In the genomic region with DNA sequence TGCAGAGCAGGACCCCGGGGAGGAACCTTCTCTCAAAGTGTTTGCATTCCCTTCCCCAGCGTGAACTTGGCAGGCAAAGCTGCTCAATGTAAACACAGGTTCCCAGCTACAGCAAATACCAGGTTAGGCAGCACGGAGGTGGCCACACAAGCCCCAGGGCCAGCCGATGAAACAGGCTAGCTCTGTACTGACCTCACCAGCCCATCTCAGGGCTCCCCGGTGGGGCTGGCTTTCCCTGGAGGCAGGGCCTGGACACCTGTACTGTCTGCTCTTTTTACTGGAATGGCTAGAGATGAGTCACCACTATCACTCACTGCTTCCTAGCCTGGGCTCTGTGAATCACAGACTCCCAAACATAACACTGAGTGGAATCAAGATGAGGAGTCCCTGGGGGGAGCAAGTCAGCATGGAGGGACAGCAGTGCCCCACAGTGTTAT, we compare ENCODE assay signal across 17 mouse cellular contexts.
DNase-seq lines count a peak whose midpoint lies in the region; ATAC-seq lines count a peak whose summit lies in the region.
"Had no signal": no experiment of that assay in that cellular context is flagged by ENCODE, and none has a peak within 500 bp of the region (broad histone marks: within the 10 kb centered on the region; RNA-seq: fewer than 3 reads in every experiment).

No protein-coding gene starts in this region.

- WGBS in heart, embryonic 10.5 days: 43% methylated on average over 5 of the region's 5 CpGs
- WGBS in intestine, embryonic 16.5 days: 18% methylated on average over 5 of the region's 5 CpGs
- WGBS in stomach, embryonic 14.5 days: 15% methylated on average over 5 of the region's 5 CpGs

- ATAC-seq in intestine, embryonic 16.5 days: peak; percentile 85
- ATAC-seq in stomach, embryonic 14.5 days (ENCODE audit: insufficient number of reproducible peaks, insufficient read depth, low FRiP score, low read depth): peak; percentile 82
- ATAC-seq: midbrain, embryonic 16.5 days had no signal

- H3K9ac ChIP-seq in intestine, embryonic 16.5 days (ENCODE audit: low read depth, low read length): no peak overlapping the region
- H3K9ac ChIP-seq in stomach, embryonic 14.5 days (replicated peaks; ENCODE audit: low read depth, low read length): no peak overlapping the region
- H3K9ac ChIP-seq: forebrain, embryonic 12.5 days; neural tube, embryonic 13.5 days had no signal

- peaks cover 25% of the 10 kb centered on the region for H3K4me1 ChIP-seq in heart, embryonic 10.5 days
- peaks cover 10% of the 10 kb centered on the region; the same call in 1 of the 2 replicates for H3K4me1 ChIP-seq in intestine, embryonic 16.5 days (ENCODE audit: control insufficient read depth, insufficient read depth, low read length)
- H3K4me1 ChIP-seq in stomach, embryonic 14.5 days (ENCODE audit: control insufficient read depth, insufficient read depth, low read length): peaks cover 2% of the 10 kb centered on the region; the same call in 1 of the 2 replicates

- no peak overlapping the region for H3K4me2 ChIP-seq in intestine, embryonic 16.5 days (ENCODE audit: low read depth, low read length)
- no peak overlapping the region for H3K4me2 ChIP-seq in stomach, embryonic 14.5 days (replicated peaks; ENCODE audit: low read depth, low read length)
- H3K4me2 ChIP-seq: forebrain, embryonic 12.5 days; heart, embryonic 11.5 days; neural tube, embryonic 13.5 days had no signal

- 0 out of 2 replicates have a peak overlapping the region, but pooled peaks have one; percentile 16 for H3K27ac ChIP-seq in heart, embryonic 10.5 days
- H3K27ac ChIP-seq in intestine, embryonic 16.5 days (ENCODE audit: low read length): peak overlapping the region; percentile 62; the same call in 1 of the 2 replicates
- peak overlapping the region; percentile 59; the same call in 1 of the 2 replicates for H3K27ac ChIP-seq in stomach, embryonic 14.5 days (ENCODE audit: low read length)
- H3K27ac ChIP-seq: forebrain, embryonic 12.5 days; kidney, postnatal 0 days; neural tube, embryonic 13.5 days had no signal

- H3K9me3 ChIP-seq in heart, embryonic 10.5 days: no peaks in the 10 kb centered on the region
- H3K9me3 ChIP-seq in intestine, embryonic 16.5 days (ENCODE audit: control insufficient read depth, low read length): no peaks in the 10 kb centered on the region
- H3K9me3 ChIP-seq in stomach, embryonic 14.5 days (ENCODE audit: control insufficient read depth, low read depth, low read length): no peaks in the 10 kb centered on the region
- H3K9me3 ChIP-seq: forebrain, embryonic 12.5 days; neural tube, embryonic 13.5 days had no signal

- no peak for DNase-seq in heart, embryonic 10.5 days (ENCODE audit: low spot score)
- no peak for DNase-seq in heart, postnatal 10 days
- peak; percentile 83 to 89 for DNase-seq in lung, adult 18-20 months
- no peak for DNase-seq in ovary, adult 18-20 months (ENCODE audit: low spot score)
- no peak for DNase-seq in kidney, adult 9 months
- no peak for DNase-seq in layer of hippocampus, postnatal 36 days
- DNase-seq: cerebellum, adult 9-11 months; gastrocnemius, postnatal 10 days; retina, postnatal 1 day; thymus, postnatal 25 days had no signal

- no peaks in the 10 kb centered on the region for H3K36me3 ChIP-seq in heart, embryonic 10.5 days
- no peaks in the 10 kb centered on the region for H3K36me3 ChIP-seq in intestine, embryonic 16.5 days (ENCODE audit: control insufficient read depth, insufficient read depth, low read length)
- no peaks in the 10 kb centered on the region for H3K36me3 ChIP-seq in stomach, embryonic 14.5 days (ENCODE audit: control insufficient read depth, insufficient read depth, low read length)
- H3K36me3 ChIP-seq: forebrain, embryonic 12.5 days; neural tube, embryonic 13.5 days had no signal

- 0 out of 2 replicates have a peak, but pooled peaks cover 16% of the 10 kb centered on the region for H3K27me3 ChIP-seq in heart, embryonic 10.5 days (ENCODE audit: insufficient read depth, poor library complexity, severe bottlenecking)
- no peaks in the 10 kb centered on the region for H3K27me3 ChIP-seq in intestine, embryonic 16.5 days (replicated peaks; ENCODE audit: control insufficient read depth, insufficient read depth, low read length)
- no peaks in the 10 kb centered on the region for H3K27me3 ChIP-seq in stomach, embryonic 14.5 days (ENCODE audit: control insufficient read depth, insufficient read depth, low read length)
- H3K27me3 ChIP-seq: forebrain, embryonic 12.5 days; neural tube, embryonic 13.5 days had no signal

- intact Hi-C loops in heart, postnatal 10 days (cut with DNase I): no loop called here

- H3K4me3 ChIP-seq in heart, embryonic 10.5 days: no peak overlapping the region
- H3K4me3 ChIP-seq in intestine, embryonic 16.5 days (ENCODE audit: low read length): no peak overlapping the region
- no peak overlapping the region for H3K4me3 ChIP-seq in stomach, embryonic 14.5 days (ENCODE audit: low read depth, low read length)
- H3K4me3 ChIP-seq: forebrain, embryonic 12.5 days; neural tube, embryonic 13.5 days had no signal

Comparison
In these comparisons a context has a peak if more than half of its experiments do, and no peak if none do; other contexts are left out.
1. DNase-seq: peak in lung, adult 18-20 months (2 of 2); none in heart, embryonic 10.5 days (single experiment), heart, postnatal 10 days (0 of 2), ovary, adult 18-20 months (single experiment), kidney, adult 9 months (single experiment) and layer of hippocampus, postnatal 36 days (0 of 2).
2. Peak in every context shown above with its lines, with median percentiles within 50 percentile points of each other: H3K27ac ChIP-seq.